Mouse (Mus musculus) Patski (cell line): Measurements from ENCODE around the gene Tjp2. TPM values are rescaled to one million over a fixed set of nuclear protein-coding genes. Genes with fewer than 3 reads are reported as not detected.
A peak's percentile ranks its signal among the peaks of the same experiment; 100 is the strongest.
"Not testable (repeated sequence)": the region's sequence is repeated elsewhere in the genome, so short reads cannot be mapped to it uniquely, and the experiment has no call there.

ENCODE experiments used
- ATAC-seq: fragments of 100-300 bp; one replicate; pipeline ENCODE4 v1.8.0; 2021
- CTCF ChIA-PET: fragments of 350-600 bp; sonication (Branson Sonifier 250); formaldehyde crosslinking; loops from one replicate; lab custom pipeline; 2022; ENCODE audit warnings: inconsistent platforms; lab: Charles Lee
- POLR2A ChIA-PET: fragments of 350-600 bp; sonication (Branson Sonifier 250); formaldehyde crosslinking; loops from one replicate; lab custom pipeline; 2022; ENCODE audit warnings: antibody characterized with exemption, inconsistent platforms; lab: Charles Lee
- DNase-seq: peaks from one replicate; pipeline ENCODE4 v3.0.0-alpha.2; 2011; ENCODE audit warnings: low read depth, low spot score
- H3K27me3 ChIP-seq: fragments of 371-371 bp; one replicate; pipeline ENCODE4 v1.5.1; 2021
- CTCF ChIP-seq: fragments of 100-300 bp; IDR thresholded peaks from one replicate; pipeline ENCODE4 v1.5.1; 2021
- in situ Hi-C: fragments of 300-500 bp; cut with MboI; formaldehyde crosslinking; loops from 3 replicates; pipeline ENCODE4 v1.11.1; 2018; ENCODE audit warnings: low pct_unique_long_range_greater_than_20kb, mixed read lengths
- polyA plus RNA-seq: library from polyadenylated mRNA; unstranded; gene quantifications from one replicate; pipeline ENCODE4 v1.2.3, GENCODE M21; 2021

Gene Tjp2
- polyA plus RNA-seq, 1 experiment from 2014 or later, result 43.3 TPM

DNA sequence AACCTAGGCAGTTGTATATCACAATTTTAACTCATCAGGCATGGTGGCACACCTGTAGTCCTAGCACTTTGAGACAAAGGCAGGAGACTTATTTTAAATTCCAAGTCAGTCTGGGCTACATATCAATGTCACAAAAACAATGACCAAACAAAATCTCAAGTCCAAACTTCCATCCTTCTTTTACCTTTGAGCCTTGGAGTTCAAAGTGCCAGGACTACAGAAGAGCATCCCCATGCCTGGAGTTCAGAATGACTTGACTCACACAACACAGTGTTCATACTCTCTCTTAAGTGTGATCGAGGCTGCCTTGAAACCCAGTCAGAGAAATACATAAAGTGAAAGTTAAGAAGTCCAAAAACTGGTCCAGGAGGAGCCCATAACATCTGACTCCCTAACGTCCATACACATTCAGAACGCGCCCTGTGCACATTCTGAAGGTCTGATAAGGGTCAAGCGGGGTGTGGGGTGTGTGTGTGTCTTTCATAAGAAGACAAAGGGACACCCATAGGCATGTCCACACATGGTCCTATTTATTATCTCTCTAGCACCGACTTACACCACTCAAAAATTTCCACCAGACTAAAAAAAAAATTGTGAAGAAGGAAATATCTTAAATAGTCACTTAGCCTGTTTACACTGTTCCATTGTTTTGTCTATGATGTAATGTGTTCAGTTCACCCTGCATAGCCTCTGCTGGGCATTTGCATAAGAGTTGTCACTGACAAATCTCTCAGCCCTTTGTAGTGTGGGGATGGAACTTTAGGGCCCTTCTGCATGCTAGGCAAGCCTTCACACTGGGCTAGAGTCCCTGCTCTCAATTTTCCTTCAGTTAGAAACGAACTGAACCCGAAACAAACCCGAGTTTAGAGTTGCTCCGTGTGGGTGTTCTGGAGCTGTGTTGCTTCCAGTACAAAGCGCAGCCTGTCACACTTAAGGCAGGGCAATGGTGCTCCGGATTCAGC lies 34.8 kb upstream of the Tjp2 start:
- no peak for TF ChIP-seq CTCF
- POLR2A ChIA-PET, result no interaction called here
- in situ Hi-C loops, result loop anchor here (5.0 kb wide), 1 partner anchor 32 kb away; the partner anchor contains the start of gene Tjp2
- CTCF ChIA-PET, result no interaction called here
- DNase-seq (no peak), ATAC-seq (no peak)
- no peaks in the 10 kb centered on the region for H3K27me3 ChIP-seq

DNA sequence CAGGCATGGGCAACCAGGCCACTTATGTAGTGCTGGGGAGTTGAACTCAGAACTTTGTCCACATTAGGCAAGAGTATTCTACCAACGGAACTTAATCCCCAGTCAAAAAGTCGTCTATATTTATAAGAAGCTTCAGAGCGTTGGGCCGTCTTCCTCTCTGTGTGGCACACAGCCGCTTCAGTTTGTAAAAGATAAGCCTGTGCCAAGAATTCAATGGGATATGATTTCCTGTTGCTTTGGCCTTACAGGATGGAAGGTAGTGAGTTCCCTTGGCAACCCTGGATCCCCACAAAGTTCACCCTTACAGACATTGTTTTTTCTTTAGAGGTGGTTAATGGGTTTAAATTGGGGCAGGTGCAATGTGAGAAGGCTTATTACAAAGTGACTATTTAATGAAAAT lies 33.5 kb upstream of the Tjp2 start:
- DNase-seq (no peak), ATAC-seq (no peak)
- TF ChIP-seq CTCF, result no peak
- ChIA-PET CTCF (interaction anchor here (1.0 to 1.2 kb wide), 3 partner anchors 16 to 155 kb away, joined by 3 read pairs; no protein-coding TSS in a partner anchor), POLR2A (no interaction called here)
- in situ Hi-C loops, result no loop called here
- H3K27me3 ChIP-seq, result no peaks in the 10 kb centered on the region

DNA sequence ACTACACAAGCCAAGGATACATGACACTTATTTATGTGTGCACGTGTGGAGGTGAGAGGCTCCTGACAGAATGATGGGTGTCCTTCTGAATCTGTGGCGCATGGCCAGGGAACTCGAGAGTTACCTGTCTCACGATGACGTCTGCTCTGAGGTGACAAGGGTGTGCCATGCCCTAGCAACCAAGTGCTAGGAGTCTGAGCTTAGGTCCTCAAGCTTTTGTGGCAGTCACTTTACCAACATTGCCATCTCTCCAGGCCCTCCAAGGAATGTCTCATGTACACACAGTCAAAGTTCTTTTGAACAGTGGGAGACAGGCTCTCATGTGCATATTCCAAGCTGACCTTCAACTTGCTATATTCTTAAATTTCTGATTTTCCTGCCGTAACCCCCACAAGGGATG lies 33.1 kb upstream of the Tjp2 start:
- ChIA-PET CTCF (interaction anchor here (1.0 to 1.2 kb wide), 3 partner anchors 16 to 155 kb away, joined by 3 read pairs; no protein-coding TSS in a partner anchor), POLR2A (no interaction called here)
- TF ChIP-seq CTCF, result no peak
- in situ Hi-C loops, result no loop called here
- no peaks in the 10 kb centered on the region for H3K27me3 ChIP-seq
- DNase-seq (no peak), ATAC-seq (no peak)

DNA sequence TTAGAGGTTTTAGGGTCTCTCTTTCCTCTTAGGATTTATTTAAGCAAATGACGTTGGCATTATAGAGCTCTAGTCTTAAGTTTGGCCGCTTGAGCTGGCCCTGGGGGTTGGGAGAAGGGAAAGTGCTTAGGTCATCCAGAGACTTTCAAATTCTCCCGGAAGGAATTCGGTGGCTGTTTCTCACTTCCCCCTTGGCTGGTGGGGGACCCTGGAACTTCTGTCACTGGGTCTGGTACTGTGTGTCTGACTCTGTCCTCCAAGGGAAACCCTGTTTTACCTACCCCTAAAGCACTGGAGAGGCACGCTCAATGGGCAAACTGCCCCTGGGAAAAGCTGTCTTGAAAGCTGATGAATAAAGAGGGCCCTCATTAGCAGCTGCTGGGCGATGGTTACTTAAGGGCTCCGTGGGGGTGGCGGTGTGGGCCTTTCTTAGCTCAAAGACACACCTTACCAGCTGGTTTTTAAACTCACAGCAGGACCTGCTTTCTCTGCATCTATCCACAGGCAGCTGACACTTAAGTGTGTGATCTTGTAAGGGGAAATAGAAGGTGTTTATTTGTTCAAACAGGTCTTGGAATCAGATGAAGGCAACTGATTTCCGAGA lies 28.9 kb upstream of the Tjp2 start:
- no peak for ATAC-seq
- TF ChIP-seq CTCF, result no peak
- H3K27me3 ChIP-seq, result no peaks in the 10 kb centered on the region
- POLR2A ChIA-PET, result no interaction called here
- CTCF ChIA-PET, result interaction anchor here (1.0 to 2.2 kb wide), 3 partner anchors 10 to 18 kb away, joined by 3 to 6 read pairs (median 4); no protein-coding TSS in a partner anchor
- DNase-seq, result no peak
- in situ Hi-C loops, result no loop called here

DNA sequence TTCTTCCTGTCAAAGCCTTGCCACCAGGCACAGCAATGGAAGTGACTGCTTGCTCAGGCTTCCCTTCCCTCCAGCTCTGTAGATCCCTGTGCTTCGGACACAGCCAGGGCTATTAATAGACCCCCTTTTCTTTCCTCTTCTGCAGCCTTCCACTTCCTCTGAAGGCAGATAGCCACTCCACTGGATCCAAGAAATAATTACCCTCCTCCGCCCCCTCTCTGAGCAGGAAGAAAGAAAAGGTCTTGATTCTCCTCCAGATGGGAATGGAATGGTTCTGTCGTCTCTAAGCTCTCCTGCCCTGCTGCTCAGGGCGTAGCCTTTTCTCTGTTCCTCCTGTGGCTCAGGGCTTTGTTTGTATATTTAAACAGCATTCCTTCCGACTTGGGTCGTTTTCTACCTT lies 27.0 kb upstream of the Tjp2 start:
- DNase-seq (no peak), ATAC-seq (no peak)
- TF ChIP-seq CTCF, result no peak
- no peaks in the 10 kb centered on the region for H3K27me3 ChIP-seq
- in situ Hi-C loops, result no loop called here
- POLR2A ChIA-PET, result no interaction called here
- CTCF ChIA-PET, result no interaction called here

DNA sequence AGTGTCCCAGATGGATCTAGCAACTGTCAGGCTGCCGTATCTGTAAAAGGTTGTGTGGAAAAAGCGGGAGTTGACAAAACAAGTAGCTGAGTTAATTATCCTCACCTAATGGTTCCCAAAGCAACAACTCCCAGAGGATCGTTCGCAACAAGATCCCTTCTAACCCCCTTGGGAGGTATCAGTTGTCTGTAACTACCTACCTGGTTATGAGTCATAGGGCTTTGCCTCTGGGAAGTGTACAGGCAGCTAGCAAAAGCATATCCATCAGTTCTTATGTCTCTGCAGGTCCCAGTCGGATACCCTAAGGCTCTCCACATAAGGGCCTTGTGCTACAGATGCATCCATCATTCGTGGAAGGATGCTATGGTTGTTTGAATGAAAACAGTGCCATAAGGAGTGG lies 18.5 kb upstream of the Tjp2 start:
- DNase-seq, result no peak
- in situ Hi-C loops, result no loop called here
- ChIA-PET POLR2A (no interaction called here), CTCF (no interaction called here)
- no peak for ATAC-seq
- TF ChIP-seq CTCF, result no peak
- H3K27me3 ChIP-seq, result no peaks in the 10 kb centered on the region

DNA sequence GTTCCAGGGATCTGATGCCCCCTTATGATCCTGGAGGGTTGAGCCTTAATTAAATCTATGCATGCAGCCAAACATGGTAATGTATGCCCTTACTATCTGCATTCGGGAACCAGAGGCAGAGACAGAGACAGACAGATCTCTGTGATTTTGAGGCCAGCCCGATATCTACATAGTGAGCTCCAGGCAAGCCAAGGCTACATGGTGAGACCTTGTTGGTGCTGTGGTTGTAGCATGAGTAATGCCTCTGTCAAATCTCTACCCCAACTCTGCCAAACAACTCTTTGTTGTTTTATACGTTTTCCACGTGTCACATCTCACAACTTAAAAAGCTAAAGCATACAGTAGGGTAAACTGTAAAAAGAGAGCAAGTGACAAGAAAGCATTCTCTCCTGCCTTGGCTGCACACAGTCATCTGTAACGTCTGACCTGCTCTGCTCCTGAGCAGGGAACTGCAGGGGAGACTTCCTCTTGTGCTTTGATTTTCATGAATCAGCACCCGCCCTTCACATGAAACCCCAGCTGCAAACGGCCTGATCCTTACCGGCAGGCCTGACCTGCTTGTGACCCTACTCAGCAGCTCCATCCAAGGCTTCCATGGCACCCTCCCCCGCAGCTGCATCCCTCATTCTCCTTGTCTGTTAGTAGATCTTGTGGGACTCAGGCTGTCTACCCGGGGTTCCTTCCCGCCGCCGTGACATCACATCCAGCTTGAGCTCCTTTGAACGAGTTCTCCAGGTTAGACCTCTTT lies 17.1 kb upstream of the Tjp2 start:
- DNase-seq (no peak), ATAC-seq (peak; percentile 57)
- POLR2A ChIA-PET, result no interaction called here
- H3K27me3 ChIP-seq, result no peaks in the 10 kb centered on the region
- in situ Hi-C loops, result no loop called here
- CTCF ChIA-PET, result interaction anchor here (0.7 to 1.3 kb wide), 6 partner anchors 12 to 97 kb away, joined by 3 to 4 read pairs (median 3); partner anchors contain the start of gene Fxn
- TF ChIP-seq CTCF, result no peak

DNA sequence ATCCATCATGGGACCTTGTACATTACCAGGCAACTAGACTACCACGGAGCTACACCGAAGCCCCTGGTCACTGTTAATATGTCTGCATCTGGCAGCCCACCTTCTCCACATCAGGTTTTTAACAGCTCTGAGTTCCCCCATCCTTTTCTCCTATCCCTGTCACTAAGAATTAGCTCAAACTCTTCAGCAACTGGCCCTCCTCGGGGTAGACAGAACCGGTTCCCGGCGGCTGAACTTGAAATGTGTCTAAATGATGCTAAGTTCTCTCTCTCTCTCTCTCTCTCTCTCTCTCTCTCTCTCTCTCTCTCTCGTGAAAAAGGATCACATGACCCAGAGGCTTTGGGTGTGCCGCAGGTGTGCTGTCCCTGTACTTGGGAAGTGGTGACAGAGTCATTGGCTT lies 16.4 kb upstream of the Tjp2 start:
- POLR2A ChIA-PET, result no interaction called here
- H3K27me3 ChIP-seq, result no peaks in the 10 kb centered on the region
- ATAC-seq (no peak), DNase-seq (no peak)
- in situ Hi-C loops, result no loop called here
- CTCF ChIA-PET, result interaction anchor here (1.3 kb wide), 1 partner anchor 39 kb away, joined by 3 read pairs; the partner anchor contains the start of gene Fxn
- TF ChIP-seq CTCF, result no peak

DNA sequence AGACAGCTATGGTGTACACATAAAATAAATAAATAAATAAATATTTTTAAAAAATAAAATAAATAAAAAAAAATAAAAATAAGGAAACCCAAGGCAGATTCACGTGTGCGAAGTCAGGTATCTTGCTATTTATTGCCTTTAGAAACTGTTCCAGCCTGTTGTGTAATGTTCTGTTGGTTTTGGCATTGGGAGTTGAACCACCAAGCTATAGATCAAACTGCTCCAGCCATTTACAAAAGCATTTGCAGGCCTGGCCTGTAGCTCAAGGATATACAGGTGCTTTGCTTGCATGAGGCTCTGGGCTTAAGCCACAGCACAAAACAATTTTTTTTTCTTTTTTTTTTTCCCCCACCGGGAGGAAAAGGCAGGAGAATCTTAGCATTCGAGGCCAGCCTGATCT lies 13.2 kb upstream of the Tjp2 start:
- ATAC-seq, result no peak
- ChIA-PET POLR2A (interaction anchor here (0.6 to 0.7 kb wide), 2 partner anchors 221 to 518 kb away, joined by 3 to 4 read pairs; no protein-coding TSS in a partner anchor), CTCF (interaction anchor here (1.5 to 1.9 kb wide), 2 partner anchors 12 to 28 kb away, joined by 4 to 5 read pairs; no protein-coding TSS in a partner anchor)
- in situ Hi-C loops, result no loop called here
- no peaks in the 10 kb centered on the region for H3K27me3 ChIP-seq
- no peak for DNase-seq
- TF ChIP-seq CTCF, result no peak

DNA sequence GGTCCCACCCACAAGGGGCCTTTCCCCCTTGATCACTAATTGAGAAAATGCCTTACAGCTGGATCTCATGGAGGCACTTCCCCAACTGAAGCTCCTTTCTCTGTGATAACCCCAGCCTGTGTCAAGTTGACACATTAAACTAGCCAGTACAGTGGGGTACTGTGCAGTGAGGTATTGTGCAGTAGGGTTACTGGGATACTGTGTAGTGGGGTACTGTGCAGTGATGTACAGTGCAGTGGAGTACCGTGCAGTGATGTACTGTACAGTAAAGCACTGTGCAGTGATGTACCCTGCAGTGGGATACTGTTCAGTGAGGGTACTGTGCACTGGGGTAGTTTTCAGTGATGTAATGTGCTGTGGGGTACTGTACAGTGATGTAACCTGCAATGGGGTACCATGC lies 7.5 kb upstream of the Tjp2 start:
- H3K27me3 ChIP-seq, in situ Hi-C loops, DNase-seq, CTCF ChIA-PET, ATAC-seq, POLR2A ChIA-PET: not testable (repeated sequence)
